Mouse (Mus musculus) liver, embryonic 12.5 days (tissue): Measurements from ENCODE around the gene Rap2c. TPM values are rescaled to one million over a fixed set of nuclear protein-coding genes. Genes with fewer than 3 reads are reported as not detected.

Experiments used
- ATAC-seq: fragments of 200-750 bp; cut with Nextera tagmentation; 2 replicates; pipeline ENCODE4 v1.8.0; 2017; ENCODE audit warnings: moderate number of reproducible peaks, mild to moderate bottlenecking, moderate library complexity
- H3K27ac ChIP-seq: fragments of 300-500 bp; sonication (generic); 2 replicates; pipeline ENCODE4 v1.5.1; 2016; ENCODE audit warnings: mild to moderate bottlenecking
- H3K27me3 ChIP-seq: fragments of 300-500 bp; sonication (generic); replicated peaks from 2 replicates; pipeline ENCODE4 v1.6.1; 2016; ENCODE audit warnings: mild to moderate bottlenecking, moderate library complexity
- H3K36me3 ChIP-seq: fragments of 300-500 bp; sonication (generic); 2 replicates; pipeline ENCODE4 v1.6.1; 2016; ENCODE audit warnings: mild to moderate bottlenecking, moderate library complexity
- H3K4me1 ChIP-seq: fragments of 300-500 bp; sonication (generic); 2 replicates; pipeline ENCODE4 v1.6.1; 2016
- H3K4me2 ChIP-seq: fragments of 300-500 bp; sonication (generic); 2 replicates; pipeline ENCODE4 v1.6.1; 2016; ENCODE audit warnings: mild to moderate bottlenecking, moderate library complexity
- H3K4me3 ChIP-seq: fragments of 300-500 bp; sonication (generic); 2 replicates; pipeline ENCODE4 v1.5.1; 2016; ENCODE audit warnings: mild to moderate bottlenecking, moderate library complexity
- H3K9ac ChIP-seq: fragments of 300-500 bp; sonication (generic); 2 replicates; pipeline ENCODE4 v1.6.1; 2016; ENCODE audit warnings: mild to moderate bottlenecking, moderate library complexity
- H3K9me3 ChIP-seq: fragments of 300-500 bp; sonication (generic); replicated peaks from 2 replicates; pipeline ENCODE4 v1.6.1; 2016; ENCODE audit warnings: mild to moderate bottlenecking, moderate library complexity
- WGBS: fragments of 180-500 bp; shearing (Covaris S2); methylation state at CpG from one replicate; pipeline ENCODE4 v1.1.7; 2016; ENCODE audit not compliant: insufficient replicate concordance; 5-methylcytosine and 5-hydroxymethylcytosine counted together
- polyA plus RNA-seq: library from polyadenylated mRNA; unstranded; fragments of >200 nt; fragmentation: Nextera tagmentation; extraction: Ambion mirVana; gene quantifications from 2 replicates; pipeline ENCODE4 v1.2.1, GENCODE M21; 2016

Rap2c gene
- polyA plus RNA-seq, 1 experiment from 2014 or later = 11.9 TPM

- no peaks in the 10 kb centered on the region for H3K27me3 ChIP-seq
- ATAC-seq = no peak
- peak overlapping the region; percentile 69 for H3K4me2 ChIP-seq
- H3K9ac ChIP-seq = peak overlapping the region; percentile 79
- 15% methylated on average over 12 of the region's 12 CpGs for WGBS
- peaks cover 18% of the 10 kb centered on the region for H3K36me3 ChIP-seq
- H3K27ac ChIP-seq = 0 out of 2 replicates have a peak overlapping the region, but pooled peaks have one; percentile 30
- H3K4me3 ChIP-seq = peak overlapping the region; percentile 70
- H3K9me3 ChIP-seq = no peaks in the 10 kb centered on the region
- peaks cover 16% of the 10 kb centered on the region for H3K4me1 ChIP-seq
Observed at GRCm38 (mm10) chrX:51016926-51017325, 892 bp downstream of the Rap2c start.

- no peak overlapping the region for H3K9ac ChIP-seq
- no peak for ATAC-seq
- no peaks in the 10 kb centered on the region for H3K27me3 ChIP-seq
- H3K4me2 ChIP-seq = no peak overlapping the region
- H3K27ac ChIP-seq = no peak overlapping the region
- no peaks in the 10 kb centered on the region for H3K9me3 ChIP-seq
- WGBS = 59% methylated on average over 2 of the region's 2 CpGs
- H3K4me1 ChIP-seq = 0 out of 2 replicates have a peak, but pooled peaks cover 5% of the 10 kb centered on the region
- no peak overlapping the region for H3K4me3 ChIP-seq
- peaks cover 27% of the 10 kb centered on the region for H3K36me3 ChIP-seq
Observed at GRCm38 (mm10) chrX:51012280-51012679, 5.5 kb downstream of the Rap2c start.

GRCm38 (mm10) chrX:51010323-51010722, 7.5 kb downstream of the Rap2c start:
- no peak overlapping the region for H3K4me3 ChIP-seq
- peaks cover 31% of the 10 kb centered on the region for H3K36me3 ChIP-seq
- H3K4me1 ChIP-seq = no peaks in the 10 kb centered on the region
- H3K9ac ChIP-seq = no peak overlapping the region
- ATAC-seq = no peak
- WGBS = 75% methylated on average over 4 of the region's 4 CpGs
- H3K27me3 ChIP-seq = no peaks in the 10 kb centered on the region
- H3K9me3 ChIP-seq = no peaks in the 10 kb centered on the region
- H3K4me2 ChIP-seq = no peak overlapping the region
- H3K27ac ChIP-seq = no peak overlapping the region

GRCm38 (mm10) chrX:51000791-51001190, 17.0 kb downstream of the Rap2c start:
- WGBS = 74% methylated on average over 6 of the region's 6 CpGs
- ATAC-seq = no peak
- no peaks in the 10 kb centered on the region for H3K9me3 ChIP-seq

GRCm38 (mm10) chrX:50995310-50995709, 22.5 kb downstream of the Rap2c start:
- H3K9me3 ChIP-seq = no peaks in the 10 kb centered on the region
- no peak overlapping the region for H3K4me3 ChIP-seq
- ATAC-seq = no peak
- H3K27ac ChIP-seq = no peak overlapping the region
- H3K9ac ChIP-seq = no peak overlapping the region
- WGBS = 56% methylated on average over 2 of the region's 2 CpGs
- no peaks in the 10 kb centered on the region for H3K4me1 ChIP-seq
- no peak overlapping the region for H3K4me2 ChIP-seq
- H3K36me3 ChIP-seq = no peaks in the 10 kb centered on the region
- no peaks in the 10 kb centered on the region for H3K27me3 ChIP-seq

More at GRCm38 (mm10) chrX:51000791-51001190, 17.0 kb downstream of the Rap2c start:
- H3K4me1 ChIP-seq = no peaks in the 10 kb centered on the region
- H3K9ac ChIP-seq = no peak overlapping the region
- no peak overlapping the region for H3K4me3 ChIP-seq
- no peak overlapping the region for H3K4me2 ChIP-seq
- no peak overlapping the region for H3K27ac ChIP-seq
- no peaks in the 10 kb centered on the region for H3K27me3 ChIP-seq
- no peaks in the 10 kb centered on the region for H3K36me3 ChIP-seq

GRCm38 (mm10) chrX:50991324-50991723, 26.5 kb downstream of the Rap2c start:
- no peaks in the 10 kb centered on the region for H3K4me1 ChIP-seq
- no peaks in the 10 kb centered on the region for H3K27me3 ChIP-seq
- 78% methylated on average over 5 of the region's 5 CpGs for WGBS
- no peaks in the 10 kb centered on the region for H3K36me3 ChIP-seq
- H3K9me3 ChIP-seq = no peaks in the 10 kb centered on the region
- no peak for ATAC-seq
- no peak overlapping the region for H3K4me2 ChIP-seq
- H3K27ac ChIP-seq = no peak overlapping the region
- H3K4me3 ChIP-seq = no peak overlapping the region
- H3K9ac ChIP-seq = no peak overlapping the region

- no peak overlapping the region for H3K4me2 ChIP-seq
- no peak overlapping the region for H3K27ac ChIP-seq
- no peaks in the 10 kb centered on the region for H3K36me3 ChIP-seq
- no peaks in the 10 kb centered on the region for H3K4me1 ChIP-seq
- no peak for ATAC-seq
- WGBS = 70% methylated on average over 6 of the region's 6 CpGs
- no peaks in the 10 kb centered on the region for H3K27me3 ChIP-seq
- H3K4me3 ChIP-seq = no peak overlapping the region
- H3K9ac ChIP-seq = no peak overlapping the region
- no peaks in the 10 kb centered on the region for H3K9me3 ChIP-seq
Observed at GRCm38 (mm10) chrX:50989940-50990339, 27.9 kb downstream of the Rap2c start.

GRCm38 (mm10) chrX:50988581-50988980, 29.2 kb downstream of the Rap2c start:
- no peak for ATAC-seq
- no peaks in the 10 kb centered on the region for H3K36me3 ChIP-seq
- H3K9ac ChIP-seq = no peak overlapping the region
- H3K27me3 ChIP-seq = no peaks in the 10 kb centered on the region
- no peak overlapping the region for H3K4me3 ChIP-seq
- H3K4me2 ChIP-seq = no peak overlapping the region
- H3K9me3 ChIP-seq = no peaks in the 10 kb centered on the region
- H3K27ac ChIP-seq = no peak overlapping the region
- H3K4me1 ChIP-seq = no peaks in the 10 kb centered on the region
- WGBS = 45% methylated on average over 1 of the region's 1 CpGs

GRCm38 (mm10) chrX:50978428-50978827, 39.4 kb downstream of the Rap2c start:
- no peak overlapping the region for H3K27ac ChIP-seq
- no peaks in the 10 kb centered on the region for H3K4me1 ChIP-seq
- 74% methylated on average over 2 of the region's 2 CpGs for WGBS
- no peak overlapping the region for H3K4me2 ChIP-seq
- no peaks in the 10 kb centered on the region for H3K36me3 ChIP-seq
- H3K9ac ChIP-seq = no peak overlapping the region
- no peak overlapping the region for H3K4me3 ChIP-seq
- ATAC-seq = no peak
- no peaks in the 10 kb centered on the region for H3K27me3 ChIP-seq
- no peaks in the 10 kb centered on the region for H3K9me3 ChIP-seq

- ATAC-seq = no peak
- H3K4me2 ChIP-seq = no peak overlapping the region
- 24% methylated on average over 4 of the region's 4 CpGs for WGBS
- H3K36me3 ChIP-seq = no peaks in the 10 kb centered on the region
- no peak overlapping the region for H3K27ac ChIP-seq
- H3K27me3 ChIP-seq = no peaks in the 10 kb centered on the region
- H3K9me3 ChIP-seq = no peaks in the 10 kb centered on the region
- no peaks in the 10 kb centered on the region for H3K4me1 ChIP-seq
- H3K9ac ChIP-seq = no peak overlapping the region
- no peak overlapping the region for H3K4me3 ChIP-seq
Observed at GRCm38 (mm10) chrX:50972145-50972544, 45.7 kb downstream of the Rap2c start.

- Histone ChIP-seq H3K27ac (no peak overlapping the region), H3K4me1 (no peaks in the 10 kb centered on the region), H3K4me3 (no peak overlapping the region), H3K9ac (no peak overlapping the region), H3K9me3 (no peaks in the 10 kb centered on the region), H3K36me3 (no peaks in the 10 kb centered on the region), H3K27me3 (no peaks in the 10 kb centered on the region), H3K4me2 (no peak overlapping the region)
- WGBS = 76% methylated on average over 5 of the region's 5 CpGs
- no peak for ATAC-seq
Observed at GRCm38 (mm10) chrX:50969907-50970306, 47.9 kb downstream of the Rap2c start.

GRCm38 (mm10) chrX:50968157-50968932, 49.5 kb downstream of the Rap2c start:
- no peaks in the 10 kb centered on the region for H3K4me1 ChIP-seq
- H3K27me3 ChIP-seq = no peaks in the 10 kb centered on the region
- no peak overlapping the region for H3K4me2 ChIP-seq
- H3K27ac ChIP-seq = no peak overlapping the region
- H3K36me3 ChIP-seq = no peaks in the 10 kb centered on the region
- no peak overlapping the region for H3K4me3 ChIP-seq
- 56% methylated on average over 10 of the region's 10 CpGs for WGBS
- no peak for ATAC-seq
- H3K9ac ChIP-seq = no peak overlapping the region
- no peaks in the 10 kb centered on the region for H3K9me3 ChIP-seq

- H3K9ac ChIP-seq = no peak overlapping the region
- H3K4me1 ChIP-seq = no peaks in the 10 kb centered on the region
- WGBS = 39% methylated on average over 3 of the region's 3 CpGs
- no peaks in the 10 kb centered on the region for H3K27me3 ChIP-seq
- H3K4me3 ChIP-seq = no peak overlapping the region
- no peak overlapping the region for H3K27ac ChIP-seq
- H3K36me3 ChIP-seq = no peaks in the 10 kb centered on the region
- ATAC-seq = peak; percentile 51; the same call in 1 of the 2 replicates
- H3K4me2 ChIP-seq = no peak overlapping the region
- no peaks in the 10 kb centered on the region for H3K9me3 ChIP-seq
Observed at GRCm38 (mm10) chrX:50965157-50965556, 52.7 kb downstream of the Rap2c start.
